Mouse (Mus musculus): ENCODE measurements around the gene Cfap44.

DNA sequence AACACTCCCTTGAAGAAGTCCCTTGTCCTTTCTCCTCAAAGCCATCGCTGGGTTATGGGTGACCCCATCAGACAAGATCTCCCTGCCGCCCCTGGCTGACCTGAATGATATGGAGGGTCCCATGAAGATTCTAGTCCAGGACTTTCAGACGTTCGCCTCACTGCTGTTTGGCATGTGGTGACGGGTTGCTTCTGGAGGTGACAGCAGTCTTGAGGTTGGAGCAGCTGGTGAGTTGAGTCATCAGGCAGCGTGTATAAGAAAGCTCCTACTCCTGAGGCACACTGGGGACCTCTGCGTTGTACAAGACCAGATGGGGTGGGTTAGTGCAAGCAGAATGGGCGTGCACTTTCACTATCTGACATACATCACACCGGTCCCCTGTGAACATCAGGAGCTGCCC, 92.0 kb downstream of the Cfap44 start:
- TF ChIP-seq POLR2A (IDR thresholded peaks at IDR 0.05; ENCODE audit: insufficient read length, low read depth), result no peak
- TF ChIP-seq USF1 (IDR thresholded peaks at IDR 0.05; ENCODE audit: low read depth), result no peak
- TF ChIP-seq E2F4 (IDR thresholded peaks at IDR 0.05; ENCODE audit: insufficient read depth), result no peak
- no peak for TF ChIP-seq POLR2AphosphoS2 (IDR thresholded peaks at IDR 0.05; ENCODE audit: insufficient read length, low read depth)
- TF ChIP-seq MYOD1 (IDR thresholded peaks at IDR 0.05; ENCODE audit: control insufficient read depth in 1 of 3, insufficient read length in 2 of 3, low read depth in 2 of 3), result peak in 1 of 3 experiments; percentile 48
- TF ChIP-seq TCF3 (IDR thresholded peaks at IDR 0.05; ENCODE audit: insufficient read length, low read depth), result no peak
- peak in 1 of 3 experiments; percentile 52 for TF ChIP-seq MYOG (IDR thresholded peaks at IDR 0.05; ENCODE audit: control insufficient read depth in 1 of 3, insufficient read depth in 1 of 3, insufficient read length in 2 of 3, low read depth in 2 of 3)
- no peak for TF ChIP-seq MAX (IDR thresholded peaks at IDR 0.05; ENCODE audit: low read depth)
- no peak for TF ChIP-seq TCF12 (IDR thresholded peaks at IDR 0.05; ENCODE audit: insufficient read depth, poor library complexity, severe bottlenecking)
- no peak for TF ChIP-seq SRF (IDR thresholded peaks at IDR 0.05; ENCODE audit: control insufficient read depth, insufficient read length, low read depth)
